Mouse (Mus musculus) G1E (cell line): ENCODE data around the gene Itih1. TPM values are rescaled to one million over a fixed set of nuclear protein-coding genes. Genes with fewer than 3 reads are reported as not detected.

Source experiments
- ATAC-seq: 2 replicates; pipeline ENCODE4 v1.8.0; 2016; ENCODE audit warnings: mild to moderate bottlenecking; ENCODE audit not compliant: insufficient number of reproducible peaks, poor library complexity, low FRiP score, severe bottlenecking; ENCODE audit errors: extremely low read depth
- DNase-seq: peaks from one replicate; pipeline ENCODE4 v3.0.0; 2012; ENCODE audit warnings: low spot score
- H3K27me3 ChIP-seq: 2 replicates; pipeline ENCODE4 v1.6.1; 2012; ENCODE audit warnings: mild to moderate bottlenecking, low read length, inconsistent platforms; ENCODE audit not compliant: insufficient read depth
- H3K36me3 ChIP-seq: replicated peaks from 2 replicates; pipeline ENCODE3; 2012; ENCODE audit warnings: mild to moderate bottlenecking, inconsistent platforms
- H3K4me1 ChIP-seq: 2 replicates; pipeline ENCODE4 v1.6.1; 2012; ENCODE audit warnings: low read depth, low read length, inconsistent platforms, mixed read lengths; ENCODE audit not compliant: insufficient read depth
- H3K4me3 ChIP-seq: 2 replicates; pipeline ENCODE4 v1.5.1; 2012; ENCODE audit warnings: low read depth, mild to moderate bottlenecking, inconsistent platforms, low read length, moderate library complexity, mixed read lengths
- H3K9me3 ChIP-seq: replicated peaks from 2 replicates; pipeline ENCODE4 v1.6.1; 2012; ENCODE audit warnings: inconsistent platforms
- CTCF ChIP-seq: IDR thresholded peaks from 2 replicates; pipeline ENCODE4 v1.5.1; 2012; ENCODE audit warnings: low read depth, low read length, inconsistent platforms, mixed read lengths
- GATA1 ChIP-seq: IDR thresholded peaks from 2 replicates; pipeline ENCODE4 v1.6.1; 2012; ENCODE audit warnings: borderline replicate concordance, low read length, inconsistent platforms, mixed read lengths
- GATA2 ChIP-seq: IDR thresholded peaks from 2 replicates; pipeline ENCODE4 v1.6.1; 2012; ENCODE audit warnings: low read depth, low read length, inconsistent platforms, borderline replicate concordance
- POLR2AphosphoS5 ChIP-seq: IDR thresholded peaks from 2 replicates; pipeline ENCODE4 v1.6.1; 2012; ENCODE audit warnings: low read depth, low read length, inconsistent platforms; ENCODE audit not compliant: insufficient replicate concordance
- TAL1 ChIP-seq: conservative IDR thresholded peaks from 2 replicates; pipeline ENCODE4 v1.6.1; 2012; ENCODE audit warnings: low read depth, low read length, inconsistent platforms, mixed read lengths
- polyA plus RNA-seq: library from polyadenylated mRNA; stranded (reverse); fragments of >175 nt; gene quantifications from 2 replicates; pipeline ENCODE4 v1.2.3, GENCODE M21; 2012
- total RNA-seq, 2 experiments: library from RNA; stranded (forward) in 1 of 2; stranded (reverse) in 1 of 2; fragments of 200-1000 nt in 1 of 2; fragments of >200 nt in 1 of 2; fragmentation: Nextera tagmentation in 1 of 2; gene quantifications; 2 replicates each; pipeline ENCODE4 v1.2.3; 2014 to 2017

The Itih1 gene
- not detected in 2 replicates for total RNA-seq (2014; fragmentation: Nextera tagmentation)
- not detected in 2 replicates for total RNA-seq (2017)
- not detected in 2 replicates for polyA plus RNA-seq

GRCm38 (mm10) chr14:30943038-30943437 lies at the start of gene Itih1:
Gene Itih1, minus strand, starts transcription at chr14:30943289.
- DNase-seq (no peak), ATAC-seq (no peak)
- TF ChIP-seq CTCF (no peak), GATA1 (no peak), POLR2AphosphoS5 (no peak), GATA2 (no peak), TAL1 (no peak)
- H3K36me3 ChIP-seq = no peaks in the 10 kb centered on the region
- H3K4me1 ChIP-seq = peaks cover 2% of the 10 kb centered on the region; the same call in 1 of the 2 replicates
- H3K27me3 ChIP-seq = peaks cover 25% of the 10 kb centered on the region
- H3K9me3 ChIP-seq = no peaks in the 10 kb centered on the region
- no peak within 1 kb of the TSS for H3K4me3 ChIP-seq

- no peak for ATAC-seq
- TF ChIP-seq POLR2AphosphoS5 (no peak), GATA1 (no peak), TAL1 (no peak), CTCF (no peak), GATA2 (no peak)
These were observed 33.1 kb upstream of the Itih1 start for GRCm38 (mm10) chr14:30976222-30976621.

DNA sequence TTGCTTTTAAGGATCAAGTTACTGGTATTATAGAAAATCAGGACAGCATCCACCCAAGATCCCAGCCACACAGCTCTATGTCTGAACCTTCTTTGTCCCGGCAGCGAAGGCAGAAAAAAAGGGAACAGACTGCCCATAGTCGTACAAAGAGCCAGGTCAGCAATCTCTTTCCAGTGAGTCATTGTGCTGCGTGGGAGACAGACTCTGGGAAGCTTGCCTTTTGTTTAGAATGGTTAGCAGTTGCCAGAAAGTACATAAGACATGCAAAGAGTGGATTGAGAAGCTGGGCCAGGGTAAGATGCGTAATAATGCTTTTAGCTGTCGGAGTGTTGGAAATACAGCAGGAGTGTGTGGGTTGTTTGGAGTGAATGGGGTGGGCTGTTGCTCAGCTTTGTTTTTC lies 31.1 kb upstream of the Itih1 start:
- TF ChIP-seq CTCF (no peak), GATA1 (no peak), POLR2AphosphoS5 (no peak), TAL1 (no peak), GATA2 (no peak)
- Histone ChIP-seq H3K27me3 (no peaks in the 10 kb centered on the region), H3K36me3 (peaks cover 62% of the 10 kb centered on the region), H3K4me1 (no peaks in the 10 kb centered on the region), H3K9me3 (no peaks in the 10 kb centered on the region), H3K4me3 (no peak overlapping the region)
- no peak for ATAC-seq
- no peak for DNase-seq

More at GRCm38 (mm10) chr14:30976222-30976621, 33.1 kb upstream of the Itih1 start:
- Histone ChIP-seq H3K9me3 (no peaks in the 10 kb centered on the region), H3K4me3 (no peak overlapping the region), H3K36me3 (peaks cover 60% of the 10 kb centered on the region), H3K4me1 (no peaks in the 10 kb centered on the region), H3K27me3 (no peaks in the 10 kb centered on the region)
- DNase-seq = no peak

- H3K4me1 ChIP-seq = peaks cover 11% of the 10 kb centered on the region
- ATAC-seq (no peak), DNase-seq (no peak)
- no peaks in the 10 kb centered on the region for H3K9me3 ChIP-seq
- TF ChIP-seq POLR2AphosphoS5 (no peak), GATA2 (no peak)
- H3K36me3 ChIP-seq = peaks cover 50% of the 10 kb centered on the region
- H3K27me3 ChIP-seq = no peaks in the 10 kb centered on the region
- no peak overlapping the region for H3K4me3 ChIP-seq
These were observed 17.3 kb upstream of the Itih1 start for GRCm38 (mm10) chr14:30960366-30960765.

GRCm38 (mm10) chr14:30959031-30959430 lies 15.9 kb upstream of the Itih1 start:
- Histone ChIP-seq H3K4me1 (peaks cover 11% of the 10 kb centered on the region), H3K9me3 (no peaks in the 10 kb centered on the region), H3K4me3 (no peak overlapping the region), H3K27me3 (no peaks in the 10 kb centered on the region), H3K36me3 (peaks cover 50% of the 10 kb centered on the region)
- 0 out of 2 replicates have a peak, but pooled peaks have one; percentile 21 for TF ChIP-seq TAL1
- TF ChIP-seq CTCF = no peak
- ATAC-seq (peak; percentile 78), DNase-seq (peak; percentile 55)

DNA sequence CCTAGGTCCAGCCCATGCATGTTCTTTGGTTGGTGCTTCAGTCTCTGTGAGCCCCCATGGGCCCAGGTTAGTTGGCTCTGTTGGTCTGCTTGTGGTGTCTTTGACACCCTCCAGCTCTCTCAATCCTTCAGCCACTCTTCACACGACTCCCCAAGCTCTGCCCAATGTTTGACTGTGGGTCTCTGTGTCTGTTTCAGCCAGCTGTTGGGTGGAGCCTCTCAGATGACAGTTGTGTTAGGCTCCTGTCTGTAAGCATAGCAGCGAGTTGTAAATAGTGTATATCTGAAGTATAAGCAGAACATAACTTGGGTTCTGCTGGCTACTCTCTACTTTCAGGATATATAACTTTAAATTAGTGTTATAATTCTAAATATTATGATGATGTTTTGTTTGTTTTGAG lies 15.4 kb upstream of the Itih1 start:
- H3K4me3 ChIP-seq = no peak overlapping the region
- no peaks in the 10 kb centered on the region for H3K27me3 ChIP-seq
- DNase-seq = no peak
- TF ChIP-seq POLR2AphosphoS5 = no peak
- TF ChIP-seq CTCF = no peak
- TF ChIP-seq GATA2 = no peak
- no peak for TF ChIP-seq TAL1
- no peak for TF ChIP-seq GATA1
- ATAC-seq = no peak
- H3K4me1 ChIP-seq = peaks cover 15% of the 10 kb centered on the region
- no peaks in the 10 kb centered on the region for H3K9me3 ChIP-seq
- H3K36me3 ChIP-seq = peaks cover 52% of the 10 kb centered on the region
